Mouse (Mus musculus): Measurements from ENCODE around the gene Papolb. TPM values are rescaled to one million over a fixed set of nuclear protein-coding genes. Genes with fewer than 3 reads are reported as not detected.

Papolb gene
- polyA plus RNA-seq, 1 experiment from 2014 or later = 0.10 TPM

DNA sequence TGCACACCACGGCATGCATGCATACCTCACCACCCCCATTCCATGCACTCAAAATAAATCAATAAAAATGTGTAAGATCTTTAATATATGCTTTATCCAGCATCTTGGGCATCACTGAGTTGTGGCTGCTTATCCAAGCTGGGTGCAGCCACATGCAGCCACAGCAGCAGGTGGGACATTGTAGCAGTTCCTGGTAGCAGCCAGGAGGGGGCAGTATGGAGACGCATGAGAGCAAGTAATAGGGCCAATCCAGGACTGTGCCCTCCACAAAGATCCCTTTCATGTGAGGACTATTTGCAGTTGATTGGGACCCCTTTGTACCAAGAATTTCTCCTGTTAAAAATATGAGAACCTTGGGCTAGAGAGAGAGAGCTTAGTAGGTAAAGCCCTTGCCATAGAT lies 47.4 kb downstream of the Papolb start:
- Histone ChIP-seq H3K36me3 (replicated peaks) (no peaks in the 10 kb centered on the region), H3K27ac (no peak overlapping the region), H3K9ac (no peak overlapping the region), H3K9me3 (no peaks in the 10 kb centered on the region), H3K4me3 (replicated peaks) (no peak overlapping the region), H3K4me2 (no peak overlapping the region), H3K4me1 (peaks cover 8% of the 10 kb centered on the region), H3K27me3 (no peaks in the 10 kb centered on the region)
- WGBS = 65% methylated on average over 2 of the region's 2 CpGs
- no peak for ATAC-seq (ENCODE audit: low FRiP score)

DNA sequence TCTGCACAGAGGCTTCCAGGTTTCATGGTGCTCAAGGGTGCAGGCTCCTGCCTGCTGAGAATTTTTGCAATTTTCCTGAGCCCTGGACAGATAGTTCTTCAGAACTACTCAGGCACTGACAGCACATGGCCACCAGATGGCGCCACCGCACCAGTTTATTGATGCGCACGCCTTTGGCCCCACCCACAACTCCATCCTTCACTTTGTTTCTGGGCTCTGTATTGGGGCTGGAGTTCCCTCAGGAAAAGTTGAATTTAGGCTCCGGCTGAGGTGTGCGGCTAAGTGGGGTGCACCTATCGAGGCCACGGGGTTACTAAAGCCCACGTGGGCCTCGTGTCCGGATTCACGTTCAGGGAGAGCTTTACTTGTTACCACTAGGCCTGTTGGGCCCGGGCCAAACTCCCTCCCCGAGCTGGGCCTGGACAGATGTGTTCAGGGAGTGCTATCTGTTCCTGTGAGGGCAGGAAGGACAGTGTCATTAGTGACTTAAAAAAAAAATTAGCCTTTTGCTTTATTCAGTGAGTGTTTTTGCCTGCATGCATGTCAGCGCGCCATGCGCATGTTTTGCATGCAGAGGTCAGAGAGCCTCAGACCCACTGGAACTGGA lies 50.9 kb downstream of the Papolb start:
- Histone ChIP-seq H3K27ac (no peak overlapping the region), H3K36me3 (replicated peaks) (peaks cover 12% of the 10 kb centered on the region), H3K9me3 (no peaks in the 10 kb centered on the region), H3K4me2 (peak overlapping the region; percentile 30; the same call in 1 of the 2 replicates), H3K4me3 (replicated peaks) (no peak overlapping the region), H3K27me3 (no peaks in the 10 kb centered on the region), H3K9ac (no peak overlapping the region), H3K4me1 (peaks cover 4% of the 10 kb centered on the region; the same call in 1 of the 2 replicates)
- WGBS = 33% methylated on average over 17 of the region's 17 CpGs
- ATAC-seq (ENCODE audit: low FRiP score) = peak; percentile 49

DNA sequence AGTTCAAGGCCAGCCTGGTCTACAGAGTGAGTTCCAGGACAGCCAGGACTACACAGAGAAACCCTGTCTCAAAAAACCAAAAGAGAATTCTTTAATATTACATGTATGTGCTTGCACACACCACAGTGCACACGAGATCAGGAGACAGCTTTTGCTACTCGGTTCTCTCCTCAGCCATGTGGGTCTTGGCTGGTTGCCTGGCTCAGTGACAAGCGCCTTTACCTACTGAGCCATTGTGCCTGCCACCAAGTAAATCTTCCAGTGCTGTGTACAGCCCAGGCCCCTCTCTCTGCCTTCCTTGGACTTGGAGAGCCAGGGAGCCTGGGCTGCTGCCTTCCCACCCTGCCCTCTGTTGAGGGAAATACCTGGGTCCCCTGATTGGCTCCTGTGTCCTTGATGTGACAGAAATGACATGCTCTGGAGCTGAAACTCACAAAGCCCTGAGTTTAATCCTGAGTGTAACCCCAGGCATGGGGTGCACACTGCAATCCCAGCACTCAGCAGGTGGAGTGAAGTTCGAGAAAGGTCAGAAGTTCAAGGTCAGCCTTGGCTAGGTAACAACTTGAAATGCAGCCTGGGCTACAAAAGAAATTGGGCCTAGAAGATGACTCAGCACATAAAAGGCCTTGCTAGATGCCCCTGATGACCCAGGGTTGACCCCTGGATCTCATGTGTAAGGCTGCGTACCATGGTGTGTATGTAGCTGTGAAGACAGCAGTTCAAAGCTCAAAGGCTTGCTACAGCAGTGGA lies 51.8 kb downstream of the Papolb start:
- no peak for ATAC-seq (ENCODE audit: low FRiP score)

DNA sequence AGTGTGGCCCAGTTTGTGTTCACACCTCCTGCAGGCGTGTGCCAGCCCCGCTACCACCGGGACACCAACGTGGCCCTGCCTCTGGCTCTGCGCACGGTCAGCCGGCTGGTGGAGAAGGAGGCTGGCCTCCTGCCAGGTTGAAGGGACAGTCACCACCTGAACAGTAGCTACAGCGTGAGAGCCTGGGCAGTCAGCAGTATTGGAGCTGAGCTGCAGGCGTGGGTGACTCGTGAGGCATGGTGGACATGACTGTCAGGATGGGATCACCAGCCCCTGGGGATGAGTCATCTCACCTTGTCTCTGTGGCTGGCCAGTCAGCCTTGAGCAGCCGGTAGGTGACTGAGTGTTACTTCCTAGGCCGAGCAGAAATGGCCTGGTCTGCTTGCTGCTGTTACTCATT lies 52.5 kb downstream of the Papolb start:
- Histone ChIP-seq H3K4me2 (no peak overlapping the region), H3K4me3 (replicated peaks) (no peak overlapping the region), H3K27ac (no peak overlapping the region), H3K9me3 (no peaks in the 10 kb centered on the region), H3K27me3 (no peaks in the 10 kb centered on the region), H3K4me1 (peaks cover 8% of the 10 kb centered on the region; the same call in 1 of the 2 replicates), H3K9ac (no peak overlapping the region), H3K36me3 (replicated peaks) (peaks cover 12% of the 10 kb centered on the region)
- no peak for ATAC-seq (ENCODE audit: low FRiP score)
- WGBS = 89% methylated on average over 12 of the region's 12 CpGs

More for the DNA sequence above, 51.8 kb downstream of the Papolb start:
- H3K36me3 ChIP-seq (replicated peaks) = peaks cover 12% of the 10 kb centered on the region
- H3K4me3 ChIP-seq (replicated peaks) = no peak overlapping the region
- H3K9me3 ChIP-seq = no peaks in the 10 kb centered on the region
- H3K27ac ChIP-seq = no peak overlapping the region
- 91% methylated on average over 5 of the region's 5 CpGs for WGBS
- no peaks in the 10 kb centered on the region for H3K27me3 ChIP-seq
- H3K4me2 ChIP-seq = no peak overlapping the region
- peaks cover 8% of the 10 kb centered on the region; the same call in 1 of the 2 replicates for H3K4me1 ChIP-seq
- H3K9ac ChIP-seq = no peak overlapping the region

Other genes starting within 250 kb of the Papolb start
- gene Foxk1, start 128.6 kb downstream of the Papolb start, polyA plus RNA-seq (2016; fragmentation: Nextera tagmentation; extraction: Ambion mirVana) = 5.2 and 5.9 TPM in 2 replicates
- gene Ap5z1, start 66.1 kb downstream of the Papolb start, polyA plus RNA-seq (2016; fragmentation: Nextera tagmentation; extraction: Ambion mirVana) = 12.7 and 15.2 TPM in 2 replicates
- gene Radil, start 21.0 kb upstream of the Papolb start, polyA plus RNA-seq (2016; fragmentation: Nextera tagmentation; extraction: Ambion mirVana) = 3.2 and 3.3 TPM in 2 replicates
- gene Mmd2, start 78.7 kb upstream of the Papolb start, polyA plus RNA-seq (2016; fragmentation: Nextera tagmentation; extraction: Ambion mirVana) = 17.7 and 20.0 TPM in 2 replicates
- 59.7 and 60.4 TPM in 2 replicates for gene Wipi2, start 97.6 kb upstream of the Papolb start, polyA plus RNA-seq (2016; fragmentation: Nextera tagmentation; extraction: Ambion mirVana)
- gene Slc29a4, start 162.4 kb upstream of the Papolb start, polyA plus RNA-seq (2016; fragmentation: Nextera tagmentation; extraction: Ambion mirVana) = 43.4 and 44.9 TPM in 2 replicates

All from forebrain, embryonic 12.5 days (tissue).